Mouse (Mus musculus) heart, postnatal 0 days (tissue): Measurements from ENCODE around the gene Olfr1402.

Experiments used
- CTCF ChIP-seq: IDR thresholded peaks from 2 replicates; pipeline ENCODE4 v1.5.1; 2016; ENCODE audit warnings: antibody characterized with exemption, control low read depth, low read depth
- EP300 ChIP-seq: IDR thresholded peaks from 2 replicates; pipeline ENCODE4 v1.6.1; 2016; ENCODE audit warnings: antibody characterized with exemption, low read depth

- TF ChIP-seq EP300 (no peak), CTCF (peak; percentile 77)
These were observed 27.5 kb downstream of the Olfr1402 start for GRCm38 (mm10) chr3:97394289-97394688.
